Mouse (Mus musculus): ENCODE data around the gene 1700020D05Rik.

Gene 1700020D05Rik

GRCm38 (mm10) chr19:5474281-5475068 is 29.1 kb downstream of the 1700020D05Rik start:
- peak; percentile 65 for DNase-seq (ENCODE audit: low spot score)

- DNase-seq (ENCODE audit: low spot score) = peak; percentile 87
These were observed 29.9 kb downstream of the 1700020D05Rik start, which contains the start of gene Efemp2 for GRCm38 (mm10) chr19:5473720-5474119. Gene Efemp2 (plus strand): TSS chr19:5473954.

GRCm38 (mm10) chr19:5472857-5473256 is 30.7 kb downstream of the 1700020D05Rik start:
- DNase-seq (ENCODE audit: low spot score) = no peak

GRCm38 (mm10) chr19:5471846-5472245 is 31.7 kb downstream of the 1700020D05Rik start:
- no peak for DNase-seq (ENCODE audit: low spot score)

GRCm38 (mm10) chr19:5468374-5468773 is 35.2 kb downstream of the 1700020D05Rik start, which contains the start of gene Ctsw:
Gene Ctsw (minus strand): TSS chr19:5468507.
- no peak for DNase-seq (ENCODE audit: low spot score)

GRCm38 (mm10) chr19:5466916-5467500 is 36.6 kb downstream of the 1700020D05Rik start:
- DNase-seq (ENCODE audit: low spot score) = no peak

- DNase-seq (ENCODE audit: low spot score) = no peak
These were observed 38.5 kb downstream of the 1700020D05Rik start for GRCm38 (mm10) chr19:5465037-5465436.

- DNase-seq (ENCODE audit: low spot score) = no peak
These were observed 39.6 kb downstream of the 1700020D05Rik start for GRCm38 (mm10) chr19:5463791-5464562.

GRCm38 (mm10) chr19:5463212-5463611 is 40.4 kb downstream of the 1700020D05Rik start:
- DNase-seq (ENCODE audit: low spot score) = no peak

GRCm38 (mm10) chr19:5461411-5461810 is 42.2 kb downstream of the 1700020D05Rik start:
- no peak for DNase-seq (ENCODE audit: low spot score)

- DNase-seq (ENCODE audit: low spot score) = peak; percentile 86
These were observed 43.1 kb downstream of the 1700020D05Rik start, which contains the start of gene Fibp for GRCm38 (mm10) chr19:5460465-5460911. Gene Fibp (plus strand): TSS chr19:5460615.

- DNase-seq (ENCODE audit: low spot score) = no peak
These were observed 43.7 kb downstream of the 1700020D05Rik start for GRCm38 (mm10) chr19:5459896-5460295.

GRCm38 (mm10) chr19:5459019-5459418 is 44.6 kb downstream of the 1700020D05Rik start:
- DNase-seq (ENCODE audit: low spot score) = no peak

- DNase-seq (ENCODE audit: low spot score) = no peak
These were observed 45.7 kb downstream of the 1700020D05Rik start, which contains the start of gene Ccdc85b for GRCm38 (mm10) chr19:5457746-5458442. Gene Ccdc85b (minus strand): TSS chr19:5457894.

- peak; percentile 91 for DNase-seq (ENCODE audit: low spot score)
These were observed 46.5 kb downstream of the 1700020D05Rik start for GRCm38 (mm10) chr19:5456922-5457745.

GRCm38 (mm10) chr19:5456241-5456921 is 47.2 kb downstream of the 1700020D05Rik start:
- DNase-seq (ENCODE audit: low spot score) = no peak

GRCm38 (mm10) chr19:5455568-5455967 is 48.0 kb downstream of the 1700020D05Rik start:
- no peak for DNase-seq (ENCODE audit: low spot score)

- no peak for DNase-seq (ENCODE audit: low spot score)
These were observed 48.5 kb downstream of the 1700020D05Rik start for GRCm38 (mm10) chr19:5455037-5455436.
